Mouse (Mus musculus) adrenal gland, postnatal 25 days (tissue): ENCODE measurements around the gene Slc30a7. TPM values are rescaled to one million over a fixed set of nuclear protein-coding genes. Genes with fewer than 3 reads are reported as not detected.

Experiments
- microRNA-seq, 2 experiments: library from miRNA; unstranded; fragments of <30 nt; microRNA quantifications; one replicate each; pipeline ENCODE4 v1.2.0; 2021
- total RNA-seq: library from RNA; stranded (reverse); gene quantifications from 2 replicates; pipeline ENCODE4 v1.2.3, GENCODE M21; 2021

Gene Slc30a7
- total RNA-seq, 1 experiment from 2014 or later: 42.6 TPM

Small RNA genes lying within 50 kb of the gene (microRNA-seq; reads per million reads assigned to microRNA genes)
- gene Mir669n: 0 reads per million in 2 experiments

Other genes starting within 250 kb of the Slc30a7 start
- gene Dph5, start 119.6 kb downstream of the Slc30a7 start, total RNA-seq: 25.6 and 26.7 TPM in 2 replicates
- 25.1 and 26.4 TPM in 2 replicates for gene Extl2, start 56 bp upstream of the Slc30a7 start, total RNA-seq
- gene Vcam1, start 122.3 kb upstream of the Slc30a7 start, total RNA-seq: 10.8 and 13.1 TPM in 2 replicates
- 0.39 and 0.67 TPM in 2 replicates for gene Gpr88, start 246.1 kb upstream of the Slc30a7 start, total RNA-seq